In the genomic region with DNA sequence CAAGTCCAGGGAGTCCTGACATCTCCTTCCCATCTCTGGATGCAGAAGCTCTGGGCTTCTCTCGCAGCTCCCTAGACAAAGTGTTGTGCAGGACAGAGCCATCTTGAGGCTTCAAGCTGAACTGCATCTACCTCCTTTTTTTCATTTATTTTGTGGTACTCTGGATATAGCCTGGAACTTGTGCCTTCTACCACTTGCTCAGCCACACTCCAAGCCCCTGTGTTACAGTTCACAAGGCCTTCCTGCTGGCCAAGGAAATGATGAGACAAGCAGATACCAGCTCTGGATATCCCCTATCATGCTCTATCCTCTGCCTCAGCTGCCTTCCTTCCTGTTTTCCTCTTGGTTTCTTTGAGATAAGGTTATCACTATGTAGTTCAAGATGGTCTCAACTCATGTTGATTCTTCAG, we compare ENCODE assay signal across 8 mouse cellular contexts. TPM values are rescaled to one million over a fixed set of nuclear protein-coding genes. Genes with fewer than 3 reads are reported as not detected.
DNase-seq lines count a peak whose midpoint lies in the region; ATAC-seq and TF ChIP-seq lines count a peak whose summit lies in the region.

No protein-coding gene starts in this region.

- no peak overlapping the region for H3K4me2 ChIP-seq in heart, embryonic 12.5 days
- H3K4me2 ChIP-seq in lung, embryonic 15.5 days, result no peak overlapping the region

- H3K9me3 ChIP-seq in heart, embryonic 10.5 days, result no peaks in the 10 kb centered on the region
- H3K9me3 ChIP-seq in heart, embryonic 12.5 days (replicated peaks), result no peaks in the 10 kb centered on the region
- no peaks in the 10 kb centered on the region for H3K9me3 ChIP-seq in lung, embryonic 15.5 days

- no peak overlapping the region for H3K4me3 ChIP-seq in heart, embryonic 10.5 days
- no peak overlapping the region for H3K4me3 ChIP-seq in heart, embryonic 12.5 days
- no peak overlapping the region for H3K4me3 ChIP-seq in thymus, adult 2 months (ENCODE audit: control insufficient read depth, insufficient read depth, low read length)
- H3K4me3 ChIP-seq in lung, embryonic 15.5 days, result no peak overlapping the region

- TF ChIP-seq POLR2A in thymus, adult 2 months (IDR thresholded peaks at IDR 0.05; ENCODE audit: control insufficient read depth, extremely low read depth, insufficient read depth, low read length, poor library complexity), result no peak

- peaks cover 9% of the 10 kb centered on the region for H3K4me1 ChIP-seq in heart, embryonic 10.5 days
- H3K4me1 ChIP-seq in heart, embryonic 12.5 days (replicated peaks), result peaks cover 4% of the 10 kb centered on the region; the same call in 1 of the 2 replicates
- no peaks in the 10 kb centered on the region for H3K4me1 ChIP-seq in thymus, adult 2 months (replicated peaks; ENCODE audit: control insufficient read depth, insufficient read depth, low read length)
- H3K4me1 ChIP-seq in lung, embryonic 15.5 days, result no peaks in the 10 kb centered on the region

- 19% methylated on average over 1 of the region's 1 CpGs for WGBS in heart, embryonic 10.5 days
- 10% methylated on average over 1 of the region's 1 CpGs for WGBS in heart, embryonic 12.5 days
- WGBS in thymus, adult 2 months, result 70% methylated on average over 1 of the region's 1 CpGs
- 28% methylated on average over 1 of the region's 1 CpGs for WGBS in lung, embryonic 15.5 days

- ATAC-seq in heart, embryonic 12.5 days (ENCODE audit: insufficient number of reproducible peaks, low FRiP score), result no peak
- 0 out of 2 replicates have a peak, but pooled peaks have one; percentile 40 for ATAC-seq in erythroid progenitor cell, adult 5-6 weeks (replicated peaks; ENCODE audit: low FRiP score, poor library complexity, severe bottlenecking)
- ATAC-seq in lung, embryonic 15.5 days (ENCODE audit: borderline replicate concordance, extremely low read depth, low FRiP score, low TSS enrichment), result 0 out of 2 replicates have a peak, but pooled peaks have one; percentile 27
- ATAC-seq in monocyte, adult 5-6 weeks (replicated peaks; ENCODE audit: insufficient number of reproducible peaks, low FRiP score, low TSS enrichment, poor library complexity, severe bottlenecking), result no peak

- H3K27me3 ChIP-seq in heart, embryonic 10.5 days (ENCODE audit: insufficient read depth, poor library complexity, severe bottlenecking), result no peaks in the 10 kb centered on the region
- H3K27me3 ChIP-seq in heart, embryonic 12.5 days (replicated peaks), result no peaks in the 10 kb centered on the region
- no peaks in the 10 kb centered on the region for H3K27me3 ChIP-seq in thymus, adult 2 months (ENCODE audit: control insufficient read depth, insufficient read depth, low read length)
- no peaks in the 10 kb centered on the region for H3K27me3 ChIP-seq in lung, embryonic 15.5 days

- H3K27ac ChIP-seq in heart, embryonic 10.5 days, result no peak overlapping the region
- no peak overlapping the region for H3K27ac ChIP-seq in heart, embryonic 12.5 days (ENCODE audit: poor library complexity, severe bottlenecking)
- H3K27ac ChIP-seq in thymus, adult 2 months (ENCODE audit: control insufficient read depth, insufficient read depth, low read length), result no peak overlapping the region
- no peak overlapping the region for H3K27ac ChIP-seq in lung, embryonic 15.5 days

- no peak overlapping the region for H3K9ac ChIP-seq in heart, embryonic 12.5 days
- H3K9ac ChIP-seq in lung, embryonic 15.5 days, result no peak overlapping the region

- TF ChIP-seq CTCF in thymus, adult 2 months (IDR thresholded peaks at IDR 0.05; ENCODE audit: borderline replicate concordance, control insufficient read depth, extremely low read depth, insufficient read depth, low read length, poor library complexity), result no peak

- H3K36me3 ChIP-seq in heart, embryonic 10.5 days, result peaks cover 77% of the 10 kb centered on the region
- peaks cover 60% of the 10 kb centered on the region for H3K36me3 ChIP-seq in heart, embryonic 12.5 days
- H3K36me3 ChIP-seq in thymus, adult 2 months (ENCODE audit: control insufficient read depth, insufficient read depth, low read length), result peaks cover 19% of the 10 kb centered on the region
- H3K36me3 ChIP-seq in lung, embryonic 15.5 days, result peaks cover 39% of the 10 kb centered on the region

- peak; percentile 74 for DNase-seq in heart, embryonic 10.5 days (ENCODE audit: low spot score)
- DNase-seq in thymus, adult 2 months, result peak; percentile 16
- no peak for DNase-seq in thymus, adult 18-20 months
- no peak for DNase-seq in frontal cortex, postnatal 25 days (ENCODE audit: low spot score in 2 of 2)

RNA-seq across cellular contexts. Expression of gene Avp, which starts 15.3 kb away (rescaled TPM):
- polyA plus RNA-seq in heart, embryonic 10.5 days (2016; fragmentation: Nextera tagmentation; extraction: Ambion mirVana), result 0.33 and 1.2 TPM in 2 replicates
- 0.54 and 0.96 TPM in 2 replicates for polyA plus RNA-seq in heart, embryonic 12.5 days (2016; fragmentation: Nextera tagmentation; extraction: Ambion mirVana)
- 1.9 and 2.9 TPM in 2 replicates for polyA plus RNA-seq in thymus, adult 2 months (2012; rRNA removed)
- not detected in 2 replicates for total RNA-seq in erythroid progenitor cell, adult 5-6 weeks (2015; ENCODE audit: low replicate concordance)
- not detected in 2 replicates for total RNA-seq in erythroid progenitor cell, adult 5-6 weeks (2017; ENCODE audit: low replicate concordance)
- polyA plus RNA-seq in lung, embryonic 15.5 days (2015; fragmentation: Nextera tagmentation; extraction: Ambion mirVana), result not detected in 2 replicates
- not detected in 3 replicates for total RNA-seq in monocyte, adult 5-6 weeks (2017)

RNA-seq across cellular contexts. Expression of gene Oxt, which starts 21.6 kb away (rescaled TPM):
- not detected in 2 replicates for polyA plus RNA-seq in heart, embryonic 10.5 days (2016; fragmentation: Nextera tagmentation; extraction: Ambion mirVana)
- polyA plus RNA-seq in heart, embryonic 12.5 days (2016; fragmentation: Nextera tagmentation; extraction: Ambion mirVana), result not detected in 2 replicates
- 2.3 and 3.9 TPM in 2 replicates for polyA plus RNA-seq in thymus, adult 2 months (2012; rRNA removed)
- total RNA-seq in erythroid progenitor cell, adult 5-6 weeks (2015; ENCODE audit: low replicate concordance), result not detected in 2 replicates
- not detected in 2 replicates for total RNA-seq in erythroid progenitor cell, adult 5-6 weeks (2017; ENCODE audit: low replicate concordance)
- not detected in 2 replicates for polyA plus RNA-seq in lung, embryonic 15.5 days (2015; fragmentation: Nextera tagmentation; extraction: Ambion mirVana)
- not detected in 3 replicates for total RNA-seq in monocyte, adult 5-6 weeks (2017)

RNA-seq across cellular contexts. Expression of gene Fastkd5, which starts 32.2 kb away (rescaled TPM):
- 18.9 and 19.6 TPM in 2 replicates for polyA plus RNA-seq in heart, embryonic 10.5 days (2016; fragmentation: Nextera tagmentation; extraction: Ambion mirVana)
- 15.6 and 16.1 TPM in 2 replicates for polyA plus RNA-seq in heart, embryonic 12.5 days (2016; fragmentation: Nextera tagmentation; extraction: Ambion mirVana)
- 3.7 and 4.3 TPM in 2 replicates for polyA plus RNA-seq in thymus, adult 2 months (2012; rRNA removed)
- 14.1 and 18.0 TPM in 2 replicates for total RNA-seq in erythroid progenitor cell, adult 5-6 weeks (2015; ENCODE audit: low replicate concordance)
- 6.3 and 7.6 TPM in 2 replicates for total RNA-seq in erythroid progenitor cell, adult 5-6 weeks (2017; ENCODE audit: low replicate concordance)
- polyA plus RNA-seq in lung, embryonic 15.5 days (2015; fragmentation: Nextera tagmentation; extraction: Ambion mirVana), result 14.6 and 15.0 TPM in 2 replicates
- 5.1 to 10.8 TPM (median 9.0 TPM) in 3 replicates for total RNA-seq in monocyte, adult 5-6 weeks (2017)

RNA-seq across cellular contexts. Expression of gene Ubox5, which starts 32.2 kb away (rescaled TPM):
- polyA plus RNA-seq in heart, embryonic 10.5 days (2016; fragmentation: Nextera tagmentation; extraction: Ambion mirVana), result 10.8 and 14.2 TPM in 2 replicates
- polyA plus RNA-seq in heart, embryonic 12.5 days (2016; fragmentation: Nextera tagmentation; extraction: Ambion mirVana), result 8.8 TPM in 2 replicates
- polyA plus RNA-seq in thymus, adult 2 months (2012; rRNA removed), result 10.7 and 11.8 TPM in 2 replicates
- total RNA-seq in erythroid progenitor cell, adult 5-6 weeks (2015; ENCODE audit: low replicate concordance), result 5.0 and 7.2 TPM in 2 replicates
- 0.61 and 5.3 TPM in 2 replicates for total RNA-seq in erythroid progenitor cell, adult 5-6 weeks (2017; ENCODE audit: low replicate concordance)
- polyA plus RNA-seq in lung, embryonic 15.5 days (2015; fragmentation: Nextera tagmentation; extraction: Ambion mirVana), result 10.4 and 10.5 TPM in 2 replicates
- 2.9 to 5.1 TPM (median 3.5 TPM) in 3 replicates for total RNA-seq in monocyte, adult 5-6 weeks (2017)

RNA-seq across cellular contexts. Expression of gene Mrps26, which starts 34.1 kb away (rescaled TPM):
- 91.5 and 105 TPM in 2 replicates for polyA plus RNA-seq in heart, embryonic 10.5 days (2016; fragmentation: Nextera tagmentation; extraction: Ambion mirVana)
- polyA plus RNA-seq in heart, embryonic 12.5 days (2016; fragmentation: Nextera tagmentation; extraction: Ambion mirVana), result 66.9 and 67.2 TPM in 2 replicates
- 112 and 117 TPM in 2 replicates for polyA plus RNA-seq in thymus, adult 2 months (2012; rRNA removed)
- total RNA-seq in erythroid progenitor cell, adult 5-6 weeks (2015; ENCODE audit: low replicate concordance), result 11.2 and 15.1 TPM in 2 replicates
- 8.3 and 11.3 TPM in 2 replicates for total RNA-seq in erythroid progenitor cell, adult 5-6 weeks (2017; ENCODE audit: low replicate concordance)
- 79.7 and 83.1 TPM in 2 replicates for polyA plus RNA-seq in lung, embryonic 15.5 days (2015; fragmentation: Nextera tagmentation; extraction: Ambion mirVana)
- total RNA-seq in monocyte, adult 5-6 weeks (2017), result 12.2 to 32.6 TPM (median 25.0 TPM) in 3 replicates

Comparison
In these comparisons a context has a peak if more than half of its experiments do, and no peak if none do; other contexts are left out.
1. DNase-seq: peak in heart, embryonic 10.5 days (single experiment) and thymus, adult 2 months (single experiment); none in thymus, adult 18-20 months (0 of 2) and frontal cortex, postnatal 25 days (0 of 2).
2. ATAC-seq: peak in erythroid progenitor cell, adult 5-6 weeks (single experiment) and lung, embryonic 15.5 days (single experiment); none in heart, embryonic 12.5 days (single experiment) and monocyte, adult 5-6 weeks (single experiment).